Mouse (Mus musculus) ES-Bruce4 (cell line): Measurements from ENCODE around the gene Hhipl1.

Source experiments
- CTCF ChIP-seq: IDR thresholded peaks from one replicate; pipeline ENCODE4 v1.8.1; 2011; ENCODE audit warnings: low read depth, low read length
- EP300 ChIP-seq: IDR thresholded peaks from 2 replicates; pipeline ENCODE4 v1.6.1; 2011; ENCODE audit warnings: low read depth, low read length; ENCODE audit not compliant: insufficient read depth
- POLR2A ChIP-seq: IDR thresholded peaks from one replicate; pipeline ENCODE4 v1.8.1; 2011; ENCODE audit warnings: low read length; ENCODE audit not compliant: insufficient read depth

DNA sequence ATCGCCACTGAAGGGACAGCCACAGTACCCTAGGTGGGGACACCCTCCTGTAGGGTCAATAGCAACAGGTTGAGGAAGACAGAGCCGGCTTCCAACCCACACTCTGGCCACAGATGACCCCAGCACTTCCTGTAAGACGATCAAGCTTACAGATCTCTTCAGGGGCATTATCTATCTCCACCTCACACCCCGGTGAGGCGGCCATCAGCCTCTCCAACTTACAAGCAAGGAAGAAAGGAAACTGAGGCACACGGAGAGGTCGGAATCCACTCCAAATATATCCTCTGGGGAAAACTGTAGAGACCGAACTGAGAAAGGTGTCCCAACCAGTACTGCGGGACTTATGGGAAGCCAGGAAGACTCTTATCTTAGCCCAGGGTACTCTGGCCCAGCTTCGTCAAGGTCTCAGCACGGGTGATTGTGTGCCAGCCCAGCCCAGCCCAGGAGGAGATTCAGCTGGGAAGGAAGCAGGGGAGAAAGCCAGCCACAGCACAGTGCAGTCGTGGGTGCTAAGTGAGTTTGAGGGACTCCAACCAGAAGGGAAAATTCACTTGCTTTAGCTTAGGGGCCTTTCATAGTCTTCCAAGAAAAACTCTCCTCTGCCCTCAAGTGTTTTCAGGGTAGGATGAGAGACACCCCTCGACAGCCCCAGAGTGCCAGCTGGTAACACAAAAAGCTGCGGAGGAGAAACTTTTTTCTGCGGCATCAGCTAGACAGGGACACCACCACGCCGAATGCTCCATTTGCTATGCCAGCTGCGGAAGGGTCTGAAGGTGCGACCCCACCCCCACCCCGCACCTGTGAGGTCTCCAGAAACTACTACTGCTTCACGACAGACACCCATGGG is 32.4 kb upstream of the Hhipl1 start:
- TF ChIP-seq CTCF (no peak), POLR2A (no peak), EP300 (no peak)
